Mouse (Mus musculus): ENCODE measurements at regions not wholly inside any gene's neighbourhood (a gene's known extent, or its start where the extent isn't known, plus 50 kb on each side); places are given as distances from the start of the nearest gene placed in this dataset.

DNA sequence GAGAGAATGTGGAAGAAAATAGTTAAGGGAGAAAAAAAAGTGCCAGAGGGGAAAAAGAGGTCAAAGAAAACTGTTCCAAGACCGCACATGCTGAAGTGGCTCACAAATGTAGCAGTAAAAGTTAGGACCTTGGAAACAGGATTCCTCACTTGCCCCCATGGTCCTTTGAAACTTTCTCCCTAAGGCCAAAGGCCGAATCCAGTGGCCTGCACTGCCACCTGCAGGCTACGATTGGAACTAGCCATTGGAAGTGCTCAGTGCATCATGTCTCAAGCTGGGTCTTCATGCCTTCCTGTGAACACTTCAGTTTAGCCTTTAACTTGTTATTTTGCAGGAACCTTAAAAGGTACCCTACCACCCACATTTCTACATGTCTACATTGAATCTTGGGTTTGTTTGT lies 56.3 kb upstream of the Mctp2 start:
- peak; percentile 50 for DNase-seq (ENCODE audit: low read depth, low spot score)

DNA sequence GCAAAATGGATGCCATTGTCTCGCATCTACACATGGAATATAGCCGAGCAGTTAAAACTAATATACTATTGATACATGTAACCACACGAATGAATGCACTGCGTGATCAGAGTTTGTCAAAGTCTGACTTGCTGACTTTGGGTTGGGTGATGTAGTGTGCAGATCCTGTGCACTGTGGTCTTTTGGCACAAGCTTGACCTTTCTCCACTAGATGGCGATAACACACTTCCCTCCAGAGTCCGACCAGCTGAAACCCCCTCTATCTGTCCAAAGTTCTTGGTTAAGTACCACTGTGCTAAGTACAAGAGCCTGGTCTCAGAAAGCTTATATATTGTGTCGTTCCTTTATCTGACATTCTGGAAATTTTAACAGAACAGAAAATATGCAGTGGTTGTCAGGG lies 84.9 kb upstream of the Mctp2 start:
- peak; percentile 45 for DNase-seq (ENCODE audit: low read depth, low spot score)

DNA sequence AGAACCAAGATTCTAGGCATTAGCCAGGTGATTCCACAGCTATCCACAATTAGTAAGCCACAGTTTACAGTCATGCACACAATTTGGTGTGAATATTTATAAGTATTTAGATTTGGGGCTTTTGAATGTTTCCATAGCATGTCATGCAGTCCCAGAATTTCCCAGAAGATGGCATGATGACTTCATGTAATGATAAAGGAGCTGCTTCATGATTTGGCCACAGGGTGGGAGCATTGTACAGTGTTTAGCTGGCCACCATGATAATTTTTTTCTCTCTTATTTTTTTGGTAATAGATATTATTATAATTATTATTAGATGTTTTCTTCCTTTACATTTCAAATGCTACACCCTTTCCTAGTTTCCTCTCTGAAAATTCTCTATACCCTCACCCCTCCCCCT lies 93.6 kb upstream of the Mctp2 start:
- peak; percentile 49 for DNase-seq (ENCODE audit: low read depth, low spot score)

DNA sequence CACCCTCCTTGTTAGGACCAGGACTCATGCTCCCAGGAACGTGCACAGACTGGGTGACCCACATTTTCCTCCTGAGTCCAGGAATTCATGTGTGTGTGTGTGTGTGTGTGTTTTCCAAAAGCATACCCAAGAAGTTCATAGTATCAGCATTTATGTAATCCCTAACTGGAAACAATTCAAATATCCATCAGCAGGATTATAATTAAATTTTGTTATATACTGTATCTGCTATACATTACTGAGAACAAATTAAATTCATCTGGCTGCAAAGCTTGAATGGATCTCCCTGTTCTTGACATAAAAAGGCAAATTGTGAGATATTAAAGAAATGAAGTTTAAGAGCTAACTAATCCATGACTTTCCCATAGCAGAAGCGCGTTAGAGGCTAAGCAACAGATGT lies 99.7 kb upstream of the Mctp2 start:
- no peak for DNase-seq (ENCODE audit: low read depth, low spot score)

GRCm38 (mm10) chr7:72408409-72408986 lies 102.1 kb upstream of the Mctp2 start:
- DNase-seq (ENCODE audit: low read depth, low spot score): no peak

- DNase-seq (ENCODE audit: low read depth, low spot score): no peak
Observed at GRCm38 (mm10) chr7:72438552-72438951, 132.1 kb upstream of the Mctp2 start.

- no peak for DNase-seq (ENCODE audit: low read depth, low spot score)
Observed at GRCm38 (mm10) chr7:72442001-72442400, 135.6 kb upstream of the Mctp2 start.

- no peak for DNase-seq (ENCODE audit: low read depth, low spot score)
Observed at GRCm38 (mm10) chr7:72444016-72444415, 137.6 kb upstream of the Mctp2 start.

- no peak for DNase-seq (ENCODE audit: low read depth, low spot score)
Observed at GRCm38 (mm10) chr7:72444792-72445191, 138.4 kb upstream of the Mctp2 start.

GRCm38 (mm10) chr7:72446911-72447310 lies 140.5 kb upstream of the Mctp2 start:
- no peak for DNase-seq (ENCODE audit: low read depth, low spot score)

GRCm38 (mm10) chr7:72462978-72463377 lies 156.6 kb upstream of the Mctp2 start:
- DNase-seq (ENCODE audit: low read depth, low spot score): no peak

- DNase-seq (ENCODE audit: low read depth, low spot score): no peak
Observed at GRCm38 (mm10) chr7:72464658-72465057, 158.2 kb upstream of the Mctp2 start.

- DNase-seq (ENCODE audit: low read depth, low spot score): no peak
Observed at GRCm38 (mm10) chr7:72469691-72470090, 163.3 kb upstream of the Mctp2 start.

GRCm38 (mm10) chr7:72474751-72475150 lies 168.3 kb upstream of the Mctp2 start:
- DNase-seq (ENCODE audit: low read depth, low spot score): no peak

DNA sequence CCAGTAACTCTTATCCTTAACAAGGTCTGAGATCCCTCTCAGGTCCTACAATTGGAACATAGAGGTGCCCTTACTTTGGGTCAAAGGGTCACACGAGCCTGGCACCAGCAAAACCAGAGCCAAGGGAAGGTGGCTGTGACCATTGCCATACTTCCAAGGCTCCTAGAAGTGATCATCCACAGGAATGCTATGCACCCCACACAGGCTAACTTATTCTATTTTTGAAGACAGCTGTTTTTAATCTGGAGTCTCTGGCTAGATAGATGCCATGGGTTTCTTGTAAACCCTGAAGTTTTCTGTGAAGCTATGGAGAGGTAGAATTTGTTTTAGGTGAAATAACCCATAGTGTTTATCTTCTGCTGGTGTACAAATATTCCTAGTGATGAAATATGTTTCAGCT lies 172.5 kb upstream of the Mctp2 start:
- DNase-seq (ENCODE audit: low read depth, low spot score): no peak

GRCm38 (mm10) chr7:72481275-72481674 lies 174.9 kb upstream of the Mctp2 start:
- no peak for DNase-seq (ENCODE audit: low read depth, low spot score)

- no peak for DNase-seq (ENCODE audit: low read depth, low spot score)
Observed at GRCm38 (mm10) chr7:72490161-72490560, 183.8 kb upstream of the Mctp2 start.

DNA sequence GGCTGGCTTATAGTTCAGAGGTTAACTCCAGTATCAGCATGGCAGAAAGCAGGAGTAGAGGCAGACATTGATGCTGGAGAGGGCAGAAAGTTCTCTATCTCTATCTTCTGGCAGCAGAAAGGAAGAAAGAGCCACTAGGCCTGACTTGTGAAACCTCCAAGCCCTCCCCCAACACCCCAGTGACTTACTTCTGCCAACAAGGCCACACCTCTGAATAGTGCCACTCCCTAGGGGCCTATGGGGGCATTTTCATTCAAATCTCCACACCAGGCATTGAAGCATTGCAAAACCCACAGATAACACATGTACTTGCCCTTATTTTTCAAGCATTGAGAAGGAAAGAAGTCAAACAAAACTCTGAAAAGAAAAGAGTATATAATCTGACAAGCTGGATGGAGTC lies 186.9 kb upstream of the Mctp2 start:
- no peak for DNase-seq (ENCODE audit: low read depth, low spot score)

GRCm38 (mm10) chr7:72496933-72497631 lies 190.7 kb upstream of the Mctp2 start:
- DNase-seq (ENCODE audit: low read depth, low spot score): no peak

- DNase-seq (ENCODE audit: low read depth, low spot score): no peak
Observed at GRCm38 (mm10) chr7:72498562-72499230, 192.3 kb upstream of the Mctp2 start.

- no peak for DNase-seq (ENCODE audit: low read depth, low spot score)
Observed at GRCm38 (mm10) chr7:72499788-72500187, 193.4 kb upstream of the Mctp2 start.

DNA sequence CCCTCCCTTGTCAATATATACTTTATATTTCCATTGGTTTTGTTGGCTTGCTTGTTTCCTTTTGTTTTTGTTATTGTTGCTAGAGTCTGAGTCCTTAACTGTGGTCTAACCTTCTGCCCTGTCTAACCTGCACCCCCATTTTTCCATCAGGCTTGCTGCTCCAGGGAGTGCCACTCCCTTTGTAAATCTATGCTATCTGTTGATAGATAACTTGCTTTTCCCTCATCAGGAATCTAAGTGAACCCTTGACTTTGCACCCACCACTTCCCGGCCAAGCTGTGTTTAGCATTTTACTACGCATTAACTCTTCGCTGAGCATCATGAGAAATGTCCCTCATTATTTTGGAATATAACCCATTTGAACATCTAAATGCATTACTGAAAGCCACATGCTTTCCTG lies 193.8 kb upstream of the Mctp2 start:
- no peak for DNase-seq (ENCODE audit: low read depth, low spot score)

DNA sequence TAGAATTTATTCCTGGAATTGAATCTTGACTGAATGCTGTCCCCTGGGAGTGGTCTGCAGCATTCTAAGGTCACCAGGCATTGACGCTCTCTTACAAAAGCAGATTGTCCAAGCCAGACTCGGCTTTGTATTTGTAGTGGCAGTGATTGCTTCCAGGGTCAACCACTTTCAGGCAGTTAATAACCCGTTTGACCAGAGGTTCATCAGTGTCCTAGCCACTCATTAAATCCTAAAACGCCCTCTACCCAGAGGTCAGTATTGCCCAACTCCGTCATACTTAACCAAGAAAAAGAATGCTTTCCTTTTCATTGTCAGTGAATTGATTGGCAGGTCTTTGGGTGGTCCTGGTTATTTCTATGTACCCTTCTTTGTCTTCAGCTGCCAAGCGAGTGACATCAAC lies 194.6 kb upstream of the Mctp2 start:
- no peak for DNase-seq (ENCODE audit: low read depth, low spot score)
